Mouse (Mus musculus): Measurements from ENCODE around the gene Ost4. TPM values are rescaled to one million over a fixed set of nuclear protein-coding genes. Genes with fewer than 3 reads are reported as not detected.

The Ost4 gene
- polyA plus RNA-seq (2012) = 72.2 and 79.8 TPM in 2 replicates

GRCm38 (mm10) chr5:30907413-30908059, at the start of gene Ost4:
Gene Ost4 (minus strand): TSS chr5:30907788.
- no peak for TF ChIP-seq GATA1 (IDR thresholded peaks at IDR 0.05; ENCODE audit: low read length)

DNA sequence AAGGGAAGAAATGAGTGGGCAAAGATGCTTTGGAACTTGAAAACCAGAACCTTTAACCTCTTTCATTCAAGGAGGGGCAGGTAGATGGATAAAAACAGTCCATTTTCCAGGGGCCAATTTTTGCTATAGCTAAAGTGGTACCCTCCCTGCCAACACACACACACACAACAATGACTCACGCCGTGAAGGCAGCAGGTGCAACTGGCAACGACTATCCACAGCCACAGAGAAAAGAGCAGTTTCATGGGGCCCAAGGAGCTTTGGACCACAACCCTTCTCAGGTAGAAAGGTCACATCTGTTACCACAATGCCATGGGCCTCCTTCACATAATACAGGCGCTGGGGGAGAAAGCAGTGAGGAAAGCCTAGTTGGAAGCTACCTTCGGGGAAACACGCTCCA, 48.2 kb upstream of the Ost4 start:
- TF ChIP-seq GATA1 (IDR thresholded peaks at IDR 0.05; ENCODE audit: low read length) = no peak

GRCm38 (mm10) chr5:30954556-30954955, 47.0 kb upstream of the Ost4 start:
- no peak for TF ChIP-seq GATA1 (IDR thresholded peaks at IDR 0.05; ENCODE audit: low read length)

GRCm38 (mm10) chr5:30954065-30954464, 46.5 kb upstream of the Ost4 start:
- no peak for TF ChIP-seq GATA1 (IDR thresholded peaks at IDR 0.05; ENCODE audit: low read length)

- TF ChIP-seq GATA1 (IDR thresholded peaks at IDR 0.05; ENCODE audit: low read length) = no peak
These were observed 45.0 kb upstream of the Ost4 start for GRCm38 (mm10) chr5:30952551-30952950.

GRCm38 (mm10) chr5:30951706-30952105, 44.1 kb upstream of the Ost4 start:
- no peak for TF ChIP-seq GATA1 (IDR thresholded peaks at IDR 0.05; ENCODE audit: low read length)

DNA sequence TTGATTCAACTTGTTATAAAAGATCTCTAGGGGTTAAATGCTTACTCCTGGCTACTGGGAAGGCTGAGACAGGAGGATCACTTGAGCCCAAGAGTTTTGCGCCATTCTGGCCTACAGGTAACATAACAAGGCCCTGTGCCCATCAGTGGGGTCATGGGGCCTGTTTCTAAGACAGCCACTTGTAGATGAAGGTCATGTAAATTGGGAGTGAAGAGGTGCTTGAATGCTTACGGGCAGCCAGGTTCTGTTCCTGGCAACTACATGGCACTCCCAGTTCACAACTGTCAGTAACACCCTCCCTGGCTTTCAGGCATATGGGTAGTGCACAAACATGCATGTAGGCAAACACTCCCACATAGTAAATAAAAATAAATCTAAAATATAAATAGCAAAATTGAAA, 43.3 kb upstream of the Ost4 start:
- no peak for TF ChIP-seq GATA1 (IDR thresholded peaks at IDR 0.05; ENCODE audit: low read length)

DNA sequence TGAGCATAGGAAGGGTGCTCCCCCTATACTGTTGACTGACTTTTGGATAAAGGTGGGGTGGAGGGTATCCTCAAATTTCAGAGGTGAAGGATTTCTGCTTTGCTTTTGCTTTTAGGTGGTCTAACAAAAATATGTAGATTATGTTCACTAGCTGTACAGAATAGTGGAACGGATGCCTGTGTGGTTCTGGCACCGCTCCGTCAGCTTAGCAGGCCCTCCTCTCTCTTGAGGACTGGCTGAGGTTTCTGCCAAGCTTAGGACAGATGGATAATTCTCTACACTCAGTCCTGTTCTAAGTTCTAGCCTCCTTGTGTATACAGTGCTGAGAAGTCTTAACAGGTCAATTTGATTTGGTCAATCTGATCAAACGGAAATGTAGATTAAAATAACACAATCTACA, 42.9 kb upstream of the Ost4 start:
- TF ChIP-seq GATA1 (IDR thresholded peaks at IDR 0.05; ENCODE audit: low read length) = no peak

DNA sequence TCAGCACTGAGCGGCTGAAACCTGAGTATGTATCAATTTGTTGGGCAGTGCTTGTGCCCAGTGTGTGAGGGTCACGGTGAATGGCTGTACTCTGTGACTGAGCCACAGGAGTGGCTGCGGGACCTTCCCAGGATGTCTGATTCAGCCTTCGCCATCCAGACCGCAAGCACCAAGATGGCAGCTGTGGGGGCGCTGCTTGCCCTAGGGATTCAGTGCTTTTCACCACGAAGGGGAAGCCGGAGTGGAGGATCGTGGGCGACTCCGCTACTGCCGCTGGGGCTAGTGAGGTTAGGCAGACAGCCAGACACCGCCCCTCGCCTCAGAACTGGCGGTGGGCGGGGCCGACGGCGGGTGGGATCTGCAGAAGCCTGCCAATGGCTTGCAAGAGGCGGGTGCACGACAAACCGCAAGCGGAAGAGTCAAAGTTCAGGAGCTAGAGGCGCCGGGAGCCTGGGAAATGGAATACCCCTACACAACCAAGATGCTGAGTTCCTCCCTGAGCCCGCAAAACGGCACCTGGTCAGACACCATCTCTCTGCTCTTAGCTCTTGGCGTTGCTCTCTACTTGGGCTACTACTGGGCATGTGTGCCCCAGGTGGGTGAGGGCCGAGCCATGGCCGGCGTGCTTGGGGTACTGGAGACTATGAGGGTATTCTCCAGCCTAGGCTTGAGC, 42.2 kb upstream of the Ost4 start:
- TF ChIP-seq GATA1 (IDR thresholded peaks at IDR 0.05; ENCODE audit: low read length) = no peak

DNA sequence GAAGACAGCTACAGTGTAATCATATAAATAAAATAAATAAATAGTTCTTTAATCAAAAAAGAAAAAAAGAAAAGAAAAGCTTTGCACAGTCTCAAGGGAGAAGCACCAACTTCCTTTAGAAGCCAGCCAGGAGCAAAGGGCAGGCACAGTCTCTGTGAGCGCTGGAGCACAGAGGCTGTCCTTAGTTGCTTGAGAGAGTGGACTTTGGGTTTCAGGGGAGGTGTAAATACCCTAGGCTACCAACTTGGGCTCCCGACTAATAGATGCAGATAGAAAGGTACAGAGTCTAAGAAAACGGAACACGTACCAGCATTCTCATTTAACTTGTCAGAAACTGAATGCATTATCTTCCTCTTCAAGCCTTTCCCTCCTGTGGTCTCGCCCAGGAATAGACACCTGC, 41.0 kb upstream of the Ost4 start:
- TF ChIP-seq GATA1 (IDR thresholded peaks at IDR 0.05; ENCODE audit: low read length) = no peak

DNA sequence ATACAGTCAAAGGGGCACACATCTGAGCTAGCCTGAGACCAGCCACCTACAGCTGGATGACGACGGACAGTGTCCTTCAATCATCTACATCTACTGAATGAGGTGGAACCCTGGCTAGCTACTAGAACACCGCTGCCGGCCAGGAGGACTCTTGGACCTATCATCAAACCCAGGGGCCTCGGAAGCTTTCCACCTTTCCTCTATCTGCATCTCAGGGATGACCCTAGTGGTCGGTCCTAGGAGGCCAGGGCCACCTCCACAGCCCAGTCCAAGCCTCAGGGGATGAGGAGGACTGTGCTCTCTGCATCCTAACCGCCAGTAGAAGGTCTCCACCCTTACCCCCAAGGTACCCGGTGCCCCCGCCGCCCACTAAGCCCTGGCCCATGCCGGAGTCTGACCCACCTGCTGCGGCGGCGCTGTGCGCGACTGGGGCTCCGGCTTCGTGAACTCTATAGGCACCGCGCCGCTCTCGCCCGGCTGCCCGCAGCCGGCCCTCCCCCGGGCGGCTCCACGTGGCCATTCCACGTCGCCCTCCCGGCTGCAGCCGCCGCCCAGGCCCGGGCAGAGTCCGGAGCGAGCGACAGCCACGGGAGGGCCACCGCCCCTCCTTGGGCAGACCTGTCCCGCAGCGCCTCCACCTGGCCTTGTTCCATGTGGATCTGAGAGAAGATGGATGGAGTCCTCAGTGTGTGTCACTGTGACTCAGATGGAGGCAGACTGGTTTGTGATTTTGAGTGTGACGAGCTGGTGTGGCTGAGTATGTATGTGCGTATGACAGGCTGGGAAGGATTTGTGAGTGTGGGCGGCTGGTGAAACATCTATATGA, 37.6 kb upstream of the Ost4 start, which contains the start of gene Cgref1:
Gene Cgref1, minus strand, starts transcription at position 636 of the 826 bp plus-strand sequence.
- no peak for TF ChIP-seq GATA1 (IDR thresholded peaks at IDR 0.05; ENCODE audit: low read length)

DNA sequence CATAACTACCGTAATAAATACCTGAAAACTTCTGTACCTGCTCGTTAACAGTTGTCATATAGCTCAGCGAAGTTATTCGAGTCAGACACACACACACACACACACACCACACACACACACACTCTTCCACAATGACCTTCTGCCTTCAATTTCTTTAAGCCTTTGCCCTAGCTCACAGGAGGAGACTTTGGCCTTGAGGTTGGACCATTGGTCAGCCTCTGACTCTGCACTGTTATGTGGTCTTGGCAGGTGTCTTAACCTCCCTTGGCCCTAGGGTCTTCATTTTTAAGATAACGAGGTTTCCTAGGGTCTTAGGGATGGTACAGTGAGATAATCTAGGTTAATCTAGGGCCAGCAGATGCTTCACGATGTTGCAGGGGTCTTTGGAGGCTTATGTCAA, 36.8 kb upstream of the Ost4 start:
- TF ChIP-seq GATA1 (IDR thresholded peaks at IDR 0.05; ENCODE audit: low read length) = no peak

- TF ChIP-seq GATA1 (IDR thresholded peaks at IDR 0.05; ENCODE audit: low read length) = no peak
These were observed 35.4 kb upstream of the Ost4 start for GRCm38 (mm10) chr5:30943004-30943403.

- no peak for TF ChIP-seq GATA1 (IDR thresholded peaks at IDR 0.05; ENCODE audit: low read length)
These were observed 27.3 kb upstream of the Ost4 start for GRCm38 (mm10) chr5:30934725-30935461.

GRCm38 (mm10) chr5:30933705-30934104, 26.1 kb upstream of the Ost4 start:
- TF ChIP-seq GATA1 (IDR thresholded peaks at IDR 0.05; ENCODE audit: low read length) = no peak

- TF ChIP-seq GATA1 (IDR thresholded peaks at IDR 0.05; ENCODE audit: low read length) = no peak
These were observed 23.8 kb upstream of the Ost4 start for GRCm38 (mm10) chr5:30931378-30931777.
